Mouse (Mus musculus) urinary bladder, postnatal 4 days (tissue): ENCODE measurements around the gene Cd47.

ENCODE experiments used
- DNase-seq, 2 experiments: peaks; one replicate each; pipeline ENCODE4 v3.0.0; 2021 to 2022; ENCODE audit warnings: low spot score in 2 of 2

The Cd47 gene

GRCm38 (mm10) chr16:49799597-49800561 lies at the start of gene Cd47:
Cd47 (plus strand) TSS chr16:49800533.
- no peak for DNase-seq

- no peak for DNase-seq
These were observed 47.4 kb upstream of the Cd47 start for GRCm38 (mm10) chr16:49752906-49753305.

- no peak for DNase-seq
These were observed 47.0 kb upstream of the Cd47 start for GRCm38 (mm10) chr16:49753318-49753717.

DNA sequence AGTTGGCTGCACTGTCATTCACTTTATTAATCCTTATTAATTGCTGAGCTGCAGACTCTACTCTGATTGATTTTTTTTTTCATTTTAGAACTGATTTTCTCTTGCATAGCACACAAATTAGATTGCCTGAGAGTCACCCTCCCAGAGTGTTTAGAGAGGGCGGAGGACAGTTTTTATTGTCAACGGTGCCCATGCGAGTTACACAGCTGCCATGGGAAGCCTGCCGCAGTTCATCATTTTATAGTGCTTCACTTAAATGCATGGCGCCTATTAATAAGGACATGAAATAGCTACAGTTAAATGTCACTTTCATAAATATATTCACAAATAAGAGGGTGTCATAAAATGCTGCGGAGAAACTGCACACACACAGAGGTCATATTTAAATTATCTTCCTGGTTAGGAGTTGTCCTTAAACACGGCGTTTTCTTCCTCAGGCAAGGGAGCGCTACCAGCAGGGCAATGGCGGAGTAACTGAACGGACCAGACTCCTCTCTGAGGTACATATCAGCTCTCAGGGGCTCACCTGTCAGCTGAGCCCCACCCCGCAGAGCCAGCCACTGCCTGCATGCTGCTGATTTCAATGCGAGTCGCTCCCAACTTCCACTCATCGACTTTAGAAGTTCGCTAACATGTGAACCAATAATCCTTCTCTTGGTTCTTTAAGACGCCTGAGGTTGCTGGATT lies 39.7 kb upstream of the Cd47 start:
- DNase-seq = no peak

DNA sequence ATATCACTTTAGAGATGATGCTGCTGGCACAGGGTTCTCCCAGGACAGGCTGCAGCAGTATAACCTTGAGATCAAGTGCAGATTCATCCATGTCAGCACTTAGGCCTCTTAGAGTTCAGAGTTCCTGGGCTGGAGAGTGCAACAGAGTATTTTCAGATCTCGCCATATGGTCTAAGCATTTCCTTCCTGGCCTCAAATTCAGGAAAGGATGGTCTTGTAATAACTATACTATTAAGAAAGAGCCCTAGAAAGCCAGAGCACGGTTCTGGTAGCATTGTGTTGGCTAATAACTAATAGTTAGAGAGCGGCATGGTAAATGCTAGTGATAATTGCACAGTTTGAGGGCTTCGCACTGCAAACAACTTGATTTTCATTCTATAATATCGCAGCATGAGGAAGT lies 38.4 kb upstream of the Cd47 start:
- no peak for DNase-seq

DNA sequence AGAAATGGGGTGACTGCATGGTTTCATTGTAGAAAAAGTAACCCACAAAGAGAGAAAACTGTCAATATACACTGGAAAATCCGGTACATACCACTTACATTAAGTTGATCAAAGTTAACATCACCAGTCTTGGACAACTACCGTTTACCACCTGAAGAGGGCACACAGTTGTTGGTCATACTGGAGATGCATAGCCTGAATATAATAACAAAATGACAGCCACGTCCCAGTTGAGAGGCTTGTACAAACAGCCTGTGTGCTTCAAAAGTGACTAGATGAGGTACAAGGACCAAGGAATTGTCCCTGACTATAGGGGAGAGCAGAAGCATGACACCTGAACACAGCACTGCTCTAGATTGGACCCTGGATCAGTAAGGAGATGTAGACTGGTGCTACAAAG lies 34.0 kb upstream of the Cd47 start:
- no peak for DNase-seq

DNA sequence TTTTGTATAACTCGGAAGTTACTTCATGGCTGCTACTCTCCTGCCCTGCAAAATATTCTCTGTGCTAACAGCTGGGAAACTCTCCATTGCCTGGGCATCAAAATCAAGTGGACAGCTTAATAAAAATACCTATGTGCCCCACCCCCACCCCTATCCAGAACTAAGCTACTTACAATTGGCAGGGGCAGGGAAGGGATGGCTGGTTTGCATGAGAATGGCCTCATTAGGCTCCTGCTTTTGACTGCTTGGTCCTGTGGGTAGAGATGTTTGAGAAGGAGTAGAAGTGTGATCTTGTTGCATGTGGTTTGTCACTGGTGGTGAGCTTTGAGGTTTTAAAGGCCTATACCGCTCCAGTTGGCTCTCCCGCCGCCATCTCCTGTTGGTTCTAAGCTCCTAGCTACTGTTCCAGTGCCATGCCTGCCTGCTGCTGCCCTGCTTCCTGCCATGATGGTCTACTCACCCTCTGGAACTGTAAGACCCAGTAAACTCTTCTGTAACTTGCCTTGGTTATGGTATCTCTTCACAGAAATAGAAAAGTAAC lies 31.8 kb upstream of the Cd47 start:
- DNase-seq = no peak

- DNase-seq = no peak
These were observed 30.5 kb upstream of the Cd47 start for GRCm38 (mm10) chr16:49769831-49770261.

GRCm38 (mm10) chr16:49770320-49771189 lies 29.8 kb upstream of the Cd47 start:
- no peak for DNase-seq

GRCm38 (mm10) chr16:49771609-49772396 lies 28.5 kb upstream of the Cd47 start:
- DNase-seq = no peak

DNA sequence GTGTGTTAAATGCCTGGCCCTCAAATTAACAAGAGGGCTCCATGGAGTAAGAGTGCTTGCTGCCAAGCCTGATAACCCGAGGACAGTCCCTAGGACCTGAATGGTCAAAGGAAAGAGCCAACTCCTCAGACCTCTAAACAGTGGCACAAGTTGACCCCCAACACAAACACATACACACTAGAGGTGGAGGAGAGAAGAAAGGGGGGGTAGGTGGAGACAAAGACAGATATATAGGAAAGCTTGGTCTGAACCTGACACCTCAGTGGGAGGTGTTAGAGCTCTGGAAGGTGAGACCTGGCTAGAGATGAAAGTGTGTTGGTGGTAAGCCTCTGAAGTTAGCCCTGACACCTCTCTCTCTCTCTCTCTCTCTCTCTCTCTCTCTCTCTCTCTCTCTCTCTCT lies 27.8 kb upstream of the Cd47 start:
- no peak for DNase-seq

DNA sequence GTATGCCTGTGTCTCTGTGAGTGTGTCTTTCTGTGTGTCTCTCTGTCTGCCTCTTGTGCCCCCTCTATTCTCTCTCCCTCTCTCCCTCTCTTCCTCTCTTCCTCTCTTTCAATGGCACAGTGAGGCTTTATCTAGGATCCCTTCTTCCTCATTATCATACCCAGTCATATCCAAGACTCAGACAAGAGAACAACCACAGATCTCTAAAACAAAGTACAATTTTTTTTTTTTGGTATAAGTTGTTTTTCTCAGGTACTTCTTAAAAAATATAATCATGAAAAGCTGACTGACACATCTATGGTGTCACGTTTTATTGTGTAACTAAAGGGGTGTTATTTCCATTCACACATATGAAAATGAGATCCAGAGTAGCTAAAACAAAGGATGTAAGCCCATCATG lies 27.3 kb upstream of the Cd47 start:
- no peak for DNase-seq

- DNase-seq = no peak
These were observed 26.0 kb upstream of the Cd47 start for GRCm38 (mm10) chr16:49774059-49775001.

DNA sequence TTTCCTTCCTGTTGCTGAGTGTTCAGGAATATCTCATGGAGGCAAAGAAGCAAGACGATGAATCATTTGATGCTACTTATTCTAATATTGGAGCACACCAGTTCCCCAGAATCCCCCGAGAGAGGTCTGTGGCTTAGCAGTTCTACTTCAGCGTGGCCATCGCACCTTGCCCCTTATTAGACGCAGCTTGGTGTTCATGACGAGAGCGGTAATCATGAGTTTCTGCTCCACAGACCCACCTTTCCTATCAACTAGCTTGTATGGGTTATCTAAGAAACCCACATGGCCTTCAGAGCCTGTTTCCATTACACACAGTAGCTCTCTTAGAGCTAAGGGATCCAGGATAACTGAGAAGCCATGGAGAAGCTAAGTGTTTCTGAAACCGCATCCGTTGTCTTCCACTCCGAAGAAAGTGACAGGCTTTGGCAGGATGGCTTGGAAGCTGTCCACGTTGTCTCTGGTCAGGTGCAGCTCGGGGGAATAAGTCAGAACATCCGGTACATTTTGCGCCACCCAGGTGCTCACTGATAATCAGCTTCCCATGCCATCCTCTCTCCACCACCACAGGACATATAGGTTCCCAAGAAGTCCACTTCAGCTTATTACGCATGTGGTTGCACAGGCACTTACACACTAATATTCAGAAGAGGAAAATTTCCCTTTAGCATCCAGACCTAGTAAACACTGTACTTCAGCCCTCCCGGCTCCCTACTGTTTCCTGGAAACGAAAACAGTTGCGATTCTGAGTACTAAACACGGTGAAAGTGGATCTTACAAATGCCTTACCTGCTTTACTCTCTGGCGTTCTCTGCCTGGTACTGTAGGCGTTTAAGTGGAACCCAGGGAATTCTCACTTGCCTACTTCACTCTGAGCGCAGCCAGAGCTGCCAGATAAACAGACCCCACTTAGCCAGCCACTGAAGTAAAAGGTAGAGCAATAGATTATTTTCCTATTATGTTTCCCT lies 25.0 kb upstream of the Cd47 start:
- no peak for DNase-seq

DNA sequence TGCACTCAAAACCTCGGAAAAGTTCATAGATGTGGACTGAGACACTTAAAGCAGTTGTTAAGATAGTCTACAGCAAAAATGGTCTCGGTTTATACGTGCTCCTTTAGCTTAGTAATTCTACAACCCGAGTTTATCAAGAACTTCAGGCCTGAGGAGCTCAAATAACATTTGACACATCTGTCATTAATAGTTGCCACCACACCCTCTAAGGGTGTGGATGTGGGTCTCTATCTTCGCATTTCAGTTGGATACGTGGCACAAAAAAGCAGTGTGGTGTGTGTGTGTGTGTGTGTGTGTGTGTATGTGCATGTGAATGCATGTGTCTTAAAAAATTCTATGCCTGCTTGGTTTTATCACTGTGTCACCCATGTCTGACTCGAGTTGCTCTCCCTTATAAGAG lies 23.4 kb upstream of the Cd47 start:
- no peak for DNase-seq

- no peak for DNase-seq
These were observed 18.7 kb upstream of the Cd47 start for GRCm38 (mm10) chr16:49781556-49782156.

DNA sequence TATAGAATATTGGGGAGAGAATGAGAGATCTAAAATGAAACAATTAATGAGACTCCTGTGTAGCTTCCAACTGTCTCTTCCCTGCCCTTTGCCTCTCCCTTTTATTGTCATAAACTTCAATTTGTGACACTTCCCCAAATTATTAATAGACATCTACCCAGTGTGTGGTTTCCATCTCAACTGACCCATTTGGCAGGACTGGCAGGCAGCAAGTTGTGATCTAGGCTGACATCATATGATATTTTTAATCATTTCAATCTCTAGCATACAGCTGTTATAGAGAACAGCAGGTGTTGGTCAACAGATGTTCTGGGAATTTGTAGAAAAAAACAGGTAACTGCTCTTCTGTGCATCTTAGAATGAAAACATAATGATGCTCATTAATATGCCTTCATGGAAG lies 17.0 kb upstream of the Cd47 start:
- no peak for DNase-seq

DNA sequence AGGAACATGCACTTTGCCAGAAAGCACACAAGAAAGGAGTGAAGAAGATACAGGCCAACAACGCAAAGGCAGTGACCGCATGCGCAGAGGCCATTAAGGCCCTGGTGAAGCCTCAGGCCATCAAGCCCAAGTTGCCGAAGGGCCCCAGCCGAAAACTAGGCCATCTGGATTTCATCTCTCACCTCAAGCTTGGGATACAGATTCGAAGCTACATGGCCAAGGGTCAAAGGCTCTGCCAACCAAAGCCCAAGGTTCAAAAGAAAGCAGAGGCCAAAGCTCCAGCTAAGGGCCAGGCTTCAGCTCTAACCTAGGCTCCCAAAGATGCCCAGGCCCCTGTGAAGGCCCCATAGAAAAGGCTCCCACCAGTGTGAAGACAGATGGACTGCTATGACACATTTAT lies 14.2 kb upstream of the Cd47 start:
- no peak for DNase-seq
